Mouse (Mus musculus): Measurements from ENCODE around the gene Aldh3a1. TPM values are rescaled to one million over a fixed set of nuclear protein-coding genes. Genes with fewer than 3 reads are reported as not detected.
A peak's percentile ranks its signal among the peaks of the same experiment; 100 is the strongest.

The Aldh3a1 gene
- polyA plus RNA-seq, 1 experiment from 2014 or later = 0.08 TPM

GRCm38 (mm10) chr11:61222971-61223745 is 15.8 kb downstream of the Aldh3a1 start:
- Histone ChIP-seq H3K4me3 (no peak overlapping the region), H3K27me3 (replicated peaks) (no peaks in the 10 kb centered on the region), H3K27ac (replicated peaks) (no peak overlapping the region), H3K9me3 (no peaks in the 10 kb centered on the region), H3K9ac (no peak overlapping the region), H3K4me2 (no peak overlapping the region), H3K36me3 (no peaks in the 10 kb centered on the region), H3K4me1 (peaks cover 39% of the 10 kb centered on the region)
- ATAC-seq (ENCODE audit: extremely low read depth, insufficient number of reproducible peaks, low FRiP score, low TSS enrichment) = no peak
- 78% methylated on average over 9 of the region's 9 CpGs for WGBS

- H3K27ac ChIP-seq (replicated peaks) = peak overlapping the region; percentile 36
- no peaks in the 10 kb centered on the region for H3K36me3 ChIP-seq
- H3K4me2 ChIP-seq = peak overlapping the region; percentile 24; the same call in 1 of the 2 replicates
Observed at GRCm38 (mm10) chr11:61224234-61224744, 17.0 kb downstream of the Aldh3a1 start.

GRCm38 (mm10) chr11:61224907-61225306 is 17.6 kb downstream of the Aldh3a1 start:
- Histone ChIP-seq H3K4me2 (no peak overlapping the region), H3K9ac (no peak overlapping the region), H3K4me3 (no peak overlapping the region), H3K27me3 (replicated peaks) (no peaks in the 10 kb centered on the region), H3K9me3 (no peaks in the 10 kb centered on the region), H3K4me1 (peaks cover 45% of the 10 kb centered on the region), H3K27ac (replicated peaks) (0 out of 2 replicates have a peak overlapping the region, but pooled peaks have one; percentile 36), H3K36me3 (no peaks in the 10 kb centered on the region)
- ATAC-seq (ENCODE audit: extremely low read depth, insufficient number of reproducible peaks, low FRiP score, low TSS enrichment) = no peak
- 77% methylated on average over 10 of the region's 10 CpGs for WGBS

More at GRCm38 (mm10) chr11:61224234-61224744, 17.0 kb downstream of the Aldh3a1 start:
- Histone ChIP-seq H3K27me3 (replicated peaks) (no peaks in the 10 kb centered on the region), H3K4me3 (no peak overlapping the region), H3K9ac (no peak overlapping the region), H3K9me3 (no peaks in the 10 kb centered on the region), H3K4me1 (peaks cover 45% of the 10 kb centered on the region)
- ATAC-seq (ENCODE audit: extremely low read depth, insufficient number of reproducible peaks, low FRiP score, low TSS enrichment) = no peak
- WGBS = 16% methylated on average over 6 of the region's 6 CpGs

GRCm38 (mm10) chr11:61225511-61225910 is 18.2 kb downstream of the Aldh3a1 start:
- Histone ChIP-seq H3K9me3 (no peaks in the 10 kb centered on the region), H3K36me3 (no peaks in the 10 kb centered on the region), H3K27ac (replicated peaks) (no peak overlapping the region), H3K4me3 (no peak overlapping the region), H3K9ac (no peak overlapping the region), H3K4me2 (no peak overlapping the region), H3K27me3 (replicated peaks) (no peaks in the 10 kb centered on the region), H3K4me1 (peaks cover 45% of the 10 kb centered on the region)
- 73% methylated on average over 4 of the region's 4 CpGs for WGBS
- no peak for ATAC-seq (ENCODE audit: extremely low read depth, insufficient number of reproducible peaks, low FRiP score, low TSS enrichment)

GRCm38 (mm10) chr11:61225941-61226412 is 18.6 kb downstream of the Aldh3a1 start:
- peak overlapping the region; percentile 40 for H3K27ac ChIP-seq (replicated peaks)

GRCm38 (mm10) chr11:61227816-61228215 is 20.5 kb downstream of the Aldh3a1 start:
- no peaks in the 10 kb centered on the region for H3K9me3 ChIP-seq
- 68% methylated on average over 8 of the region's 8 CpGs for WGBS
- H3K4me1 ChIP-seq = peaks cover 49% of the 10 kb centered on the region
- H3K36me3 ChIP-seq = no peaks in the 10 kb centered on the region
- ATAC-seq (ENCODE audit: extremely low read depth, insufficient number of reproducible peaks, low FRiP score, low TSS enrichment) = no peak
- H3K9ac ChIP-seq = peak overlapping the region; percentile 8; the same call in 1 of the 2 replicates
- peak overlapping the region; percentile 3; the same call in 1 of the 2 replicates for H3K27ac ChIP-seq (replicated peaks)
- no peak overlapping the region for H3K4me3 ChIP-seq
- H3K4me2 ChIP-seq = no peak overlapping the region
- H3K27me3 ChIP-seq (replicated peaks) = 0 out of 2 replicates have a peak, but pooled peaks cover 4% of the 10 kb centered on the region

More at GRCm38 (mm10) chr11:61225941-61226412, 18.6 kb downstream of the Aldh3a1 start:
- H3K4me2 ChIP-seq = no peak overlapping the region
- peaks cover 46% of the 10 kb centered on the region for H3K4me1 ChIP-seq
- no peaks in the 10 kb centered on the region for H3K27me3 ChIP-seq (replicated peaks)
- 48% methylated on average over 6 of the region's 6 CpGs for WGBS
- no peaks in the 10 kb centered on the region for H3K9me3 ChIP-seq
- no peak for ATAC-seq (ENCODE audit: extremely low read depth, insufficient number of reproducible peaks, low FRiP score, low TSS enrichment)
- no peaks in the 10 kb centered on the region for H3K36me3 ChIP-seq
- H3K4me3 ChIP-seq = no peak overlapping the region
- no peak overlapping the region for H3K9ac ChIP-seq

GRCm38 (mm10) chr11:61228406-61228805 is 21.1 kb downstream of the Aldh3a1 start:
- peaks cover 49% of the 10 kb centered on the region for H3K4me1 ChIP-seq
- H3K4me3 ChIP-seq = no peak overlapping the region
- H3K36me3 ChIP-seq = no peaks in the 10 kb centered on the region
- H3K4me2 ChIP-seq = no peak overlapping the region
- no peaks in the 10 kb centered on the region for H3K9me3 ChIP-seq
- no peak for ATAC-seq (ENCODE audit: extremely low read depth, insufficient number of reproducible peaks, low FRiP score, low TSS enrichment)
- H3K27me3 ChIP-seq (replicated peaks) = 0 out of 2 replicates have a peak, but pooled peaks cover 4% of the 10 kb centered on the region
- H3K27ac ChIP-seq (replicated peaks) = no peak overlapping the region
- H3K9ac ChIP-seq = peak overlapping the region; percentile 8; the same call in 1 of the 2 replicates
- 52% methylated on average over 3 of the region's 3 CpGs for WGBS

- no peak overlapping the region for H3K4me3 ChIP-seq
- H3K36me3 ChIP-seq = no peaks in the 10 kb centered on the region
- H3K27me3 ChIP-seq (replicated peaks) = peaks cover 4% of the 10 kb centered on the region; the same call in 1 of the 2 replicates
- H3K9me3 ChIP-seq = no peaks in the 10 kb centered on the region
- peak overlapping the region; percentile 44 for H3K9ac ChIP-seq
- 10% methylated on average over 9 of the region's 9 CpGs for WGBS
- peak overlapping the region; percentile 43 for H3K4me2 ChIP-seq
- no peak overlapping the region for H3K27ac ChIP-seq (replicated peaks)
- peaks cover 24% of the 10 kb centered on the region for H3K4me1 ChIP-seq
- ATAC-seq (ENCODE audit: extremely low read depth, insufficient number of reproducible peaks, low FRiP score, low TSS enrichment) = no peak
Observed at GRCm38 (mm10) chr11:61231329-61231728, 24.0 kb downstream of the Aldh3a1 start.

- H3K27me3 ChIP-seq (replicated peaks) = peaks cover 4% of the 10 kb centered on the region; the same call in 1 of the 2 replicates
- no peak overlapping the region for H3K4me3 ChIP-seq
- WGBS = 49% methylated on average over 5 of the region's 5 CpGs
- no peaks in the 10 kb centered on the region for H3K36me3 ChIP-seq
- H3K4me2 ChIP-seq = no peak overlapping the region
- H3K27ac ChIP-seq (replicated peaks) = no peak overlapping the region
- no peak for ATAC-seq (ENCODE audit: extremely low read depth, insufficient number of reproducible peaks, low FRiP score, low TSS enrichment)
- no peak overlapping the region for H3K9ac ChIP-seq
- H3K9me3 ChIP-seq = no peaks in the 10 kb centered on the region
- peaks cover 4% of the 10 kb centered on the region for H3K4me1 ChIP-seq
Observed at GRCm38 (mm10) chr11:61234174-61234573, 26.8 kb downstream of the Aldh3a1 start.

GRCm38 (mm10) chr11:61236015-61236414 is 28.7 kb downstream of the Aldh3a1 start:
- Histone ChIP-seq H3K4me2 (no peak overlapping the region), H3K9me3 (no peaks in the 10 kb centered on the region), H3K4me3 (no peak overlapping the region), H3K4me1 (peaks cover 3% of the 10 kb centered on the region), H3K36me3 (no peaks in the 10 kb centered on the region), H3K27ac (replicated peaks) (no peak overlapping the region), H3K9ac (no peak overlapping the region), H3K27me3 (replicated peaks) (peaks cover 4% of the 10 kb centered on the region; the same call in 1 of the 2 replicates)
- 75% methylated on average over 3 of the region's 3 CpGs for WGBS
- no peak for ATAC-seq (ENCODE audit: extremely low read depth, insufficient number of reproducible peaks, low FRiP score, low TSS enrichment)

GRCm38 (mm10) chr11:61244406-61244805 is 37.1 kb downstream of the Aldh3a1 start:
- H3K4me1 ChIP-seq = 0 out of 2 replicates have a peak, but pooled peaks cover 2% of the 10 kb centered on the region
- H3K27me3 ChIP-seq (replicated peaks) = no peaks in the 10 kb centered on the region
- no peaks in the 10 kb centered on the region for H3K9me3 ChIP-seq
- no peak overlapping the region for H3K4me2 ChIP-seq
- ATAC-seq (ENCODE audit: extremely low read depth, insufficient number of reproducible peaks, low FRiP score, low TSS enrichment) = no peak
- H3K4me3 ChIP-seq = no peak overlapping the region
- H3K36me3 ChIP-seq = peaks cover 48% of the 10 kb centered on the region
- 79% methylated on average over 7 of the region's 7 CpGs for WGBS
- H3K27ac ChIP-seq (replicated peaks) = no peak overlapping the region
- H3K9ac ChIP-seq = no peak overlapping the region
